Comparison of ENCODE assay signal across 9 mouse cellular contexts in the genomic region with DNA sequence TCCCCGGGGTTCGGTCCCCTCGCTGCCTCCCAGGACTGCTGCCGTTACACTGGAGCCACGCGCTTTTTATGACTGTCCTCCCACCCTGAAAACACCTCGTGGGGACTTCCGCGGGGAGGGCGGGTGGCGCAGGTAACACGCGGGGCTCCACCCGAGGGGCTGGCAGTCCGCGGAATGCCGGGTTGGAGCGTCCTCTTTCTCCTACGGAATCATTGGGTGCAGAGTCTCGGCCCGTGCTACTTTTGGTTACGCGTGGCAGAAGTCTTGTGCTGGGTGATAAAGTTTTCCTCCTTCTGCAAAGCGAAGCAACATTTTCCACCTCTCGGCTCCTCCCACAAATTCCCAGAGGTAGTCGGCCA. TPM values are rescaled to one million over a fixed set of nuclear protein-coding genes. Genes with fewer than 3 reads are reported as not detected.
DNase-seq lines count a peak whose midpoint lies in the region; ATAC-seq and TF ChIP-seq lines count a peak whose summit lies in the region.
"Had no signal": no experiment of that assay in that cellular context is flagged by ENCODE, and none has a peak within 500 bp of the region (broad histone marks: within the 10 kb centered on the region; RNA-seq: fewer than 3 reads in every experiment).

No protein-coding gene starts in this region.

- WGBS in heart, embryonic 11.5 days (ENCODE audit: insufficient replicate concordance), result under 1% methylated on average over 26 of the region's 26 CpGs
- under 1% methylated on average over 26 of the region's 26 CpGs for WGBS in intestine, embryonic 14.5 days
- 1% methylated on average over 26 of the region's 26 CpGs for WGBS in midbrain, embryonic 12.5 days

- no peak for DNase-seq in heart, postnatal 10 days
- DNase-seq in intestine, embryonic 14.5 days (ENCODE audit: low spot score), result no peak
- DNase-seq in MN1 (ENCODE audit: low spot score), result no peak
- DNase-seq in ovary, postnatal 10 days (ENCODE audit: low spot score), result no peak

- H3K9me3 ChIP-seq in heart, embryonic 11.5 days (replicated peaks; ENCODE audit: control insufficient read depth, low read length), result no peaks in the 10 kb centered on the region
- no peaks in the 10 kb centered on the region for H3K9me3 ChIP-seq in intestine, embryonic 14.5 days (ENCODE audit: control insufficient read depth, low read length)
- no peaks in the 10 kb centered on the region for H3K9me3 ChIP-seq in midbrain, embryonic 12.5 days
- H3K9me3 ChIP-seq: G1E had no signal

- TF ChIP-seq POLR2A in embryonic fibroblast, embryonic 13.5 days (IDR thresholded peaks at IDR 0.05; ENCODE audit: low read depth, low read length), result no peak

- H3K4me1 ChIP-seq in heart, embryonic 11.5 days (ENCODE audit: control insufficient read depth, insufficient read depth, low read length), result peaks cover 5% of the 10 kb centered on the region; the same call in 1 of the 2 replicates
- H3K4me1 ChIP-seq in embryonic fibroblast, embryonic 13.5 days (ENCODE audit: control insufficient read depth, insufficient read depth, low read length), result no peaks in the 10 kb centered on the region
- no peaks in the 10 kb centered on the region for H3K4me1 ChIP-seq in intestine, embryonic 14.5 days (replicated peaks; ENCODE audit: control insufficient read depth, insufficient read depth, low read length)
- H3K4me1 ChIP-seq in midbrain, embryonic 12.5 days, result peaks cover 24% of the 10 kb centered on the region

- no peaks in the 10 kb centered on the region for H3K36me3 ChIP-seq in heart, embryonic 11.5 days (ENCODE audit: control insufficient read depth, insufficient read depth, low read length)
- no peaks in the 10 kb centered on the region for H3K36me3 ChIP-seq in intestine, embryonic 14.5 days (ENCODE audit: control insufficient read depth, insufficient read depth, low read length)
- no peaks in the 10 kb centered on the region for H3K36me3 ChIP-seq in midbrain, embryonic 12.5 days
- H3K36me3 ChIP-seq: G1E had no signal

- H3K27ac ChIP-seq in heart, embryonic 11.5 days (ENCODE audit: low read depth, low read length), result no peak overlapping the region
- H3K27ac ChIP-seq in embryonic fibroblast, embryonic 13.5 days (ENCODE audit: insufficient read depth, low read length), result no peak overlapping the region
- no peak overlapping the region for H3K27ac ChIP-seq in intestine, embryonic 14.5 days (ENCODE audit: low read depth)
- H3K27ac ChIP-seq in midbrain, embryonic 12.5 days (replicated peaks), result no peak overlapping the region

- H3K4me3 ChIP-seq in heart, embryonic 11.5 days (ENCODE audit: low read depth, low read length), result peak overlapping the region; percentile 53
- peak overlapping the region; percentile 35 for H3K4me3 ChIP-seq in embryonic fibroblast, embryonic 13.5 days (ENCODE audit: insufficient read depth, low read length)
- peak overlapping the region; percentile 45 for H3K4me3 ChIP-seq in intestine, embryonic 14.5 days (ENCODE audit: low read depth, low read length)
- peak overlapping the region; percentile 59 for H3K4me3 ChIP-seq in midbrain, embryonic 12.5 days

- TF ChIP-seq CTCF in embryonic fibroblast, embryonic 13.5 days (IDR thresholded peaks at IDR 0.05; ENCODE audit: borderline replicate concordance, insufficient read depth, low read length), result no peak

- peak; percentile 8; the same call in 1 of the 2 replicates for ATAC-seq in heart, embryonic 11.5 days (replicated peaks; ENCODE audit: insufficient number of reproducible peaks, low FRiP score, low TSS enrichment)
- peak; percentile 22 for ATAC-seq in CD4-positive, CD25-positive, alpha-beta regulatory T cell, adult 4 months
- no peak for ATAC-seq in intestine, embryonic 14.5 days (replicated peaks; ENCODE audit: low FRiP score, low TSS enrichment, low read depth)
- ATAC-seq in midbrain, embryonic 12.5 days (ENCODE audit: low FRiP score, low read depth), result no peak

- H3K9ac ChIP-seq in heart, embryonic 11.5 days (ENCODE audit: low read depth, low read length), result peak overlapping the region; percentile 69
- peak overlapping the region; percentile 56 for H3K9ac ChIP-seq in intestine, embryonic 14.5 days (ENCODE audit: low read length)
- H3K9ac ChIP-seq in midbrain, embryonic 12.5 days (replicated peaks), result 0 out of 2 replicates have a peak overlapping the region, but pooled peaks have one; percentile 59

- H3K27me3 ChIP-seq in heart, embryonic 11.5 days (ENCODE audit: control insufficient read depth, insufficient read depth, low read length), result peaks cover 24% of the 10 kb centered on the region
- H3K27me3 ChIP-seq in intestine, embryonic 14.5 days (replicated peaks; ENCODE audit: control insufficient read depth, insufficient read depth, low read length), result peaks cover 24% of the 10 kb centered on the region
- H3K27me3 ChIP-seq in midbrain, embryonic 12.5 days, result peaks cover 59% of the 10 kb centered on the region

- H3K4me2 ChIP-seq in heart, embryonic 11.5 days, result peak overlapping the region; percentile 96
- H3K4me2 ChIP-seq in intestine, embryonic 14.5 days (ENCODE audit: low read length), result peak overlapping the region; percentile 96
- H3K4me2 ChIP-seq in midbrain, embryonic 12.5 days (replicated peaks), result peak overlapping the region; percentile 99

- intact Hi-C loops in heart, postnatal 10 days (cut with DNase I), result no loop called here

RNA-seq across cellular contexts. Expression of gene Prkag2, which starts 0.3 kb away (rescaled TPM):
- polyA plus RNA-seq in heart, embryonic 11.5 days (2014; fragmentation: Nextera tagmentation; extraction: Ambion mirVana), result 84.6 and 101 TPM in 2 replicates
- 10 to 100 TPM; 82.5 to 85.2 TPM for total RNA-seq in heart, postnatal 10 days (2021)
- polyA plus RNA-seq in CD4-positive, CD25-positive, alpha-beta regulatory T cell, adult 4 months (2017; shearing (Covaris generic)), result 10 to 100 TPM; 22.7 to 26.9 TPM
- 36.2 and 39.6 TPM in 2 replicates for polyA plus RNA-seq in embryonic fibroblast, embryonic 13.5 days (2011; ENCODE audit: insufficient read length, low read depth, missing spikeins)
- 52.1 and 54.0 TPM in 2 replicates for polyA plus RNA-seq in intestine, embryonic 14.5 days (2014; fragmentation: Nextera tagmentation; extraction: Ambion mirVana)
- 56.2 and 62.8 TPM in 2 replicates for polyA plus RNA-seq in midbrain, embryonic 12.5 days (2016; fragmentation: Nextera tagmentation; extraction: Ambion mirVana)
- total RNA-seq: G1E had no signal
- polyA plus RNA-seq: G1E had no signal

Comparison
In these comparisons a context has a peak if more than half of its experiments do, and no peak if none do; other contexts are left out.
1. ATAC-seq: peak in heart, embryonic 11.5 days (single experiment) and CD4-positive, CD25-positive, alpha-beta regulatory T cell, adult 4 months (single experiment); none in intestine, embryonic 14.5 days (single experiment) and midbrain, embryonic 12.5 days (single experiment).
2. Peak in every context shown above with its lines, with median percentiles within 50 percentile points of each other: H3K4me2 ChIP-seq, H3K4me3 ChIP-seq and H3K9ac ChIP-seq.